Mouse (Mus musculus) testis, postnatal 14 days (tissue): ENCODE data around the gene Gramd1b.

ENCODE experiments used
- DNase-seq: peaks from one replicate; pipeline ENCODE4 v3.0.0; 2021; ENCODE audit warnings: low spot score

Gramd1b gene

GRCm38 (mm10) chr9:40307311-40307710 lies 223.9 kb downstream of the Gramd1b start:
- DNase-seq = no peak

DNA sequence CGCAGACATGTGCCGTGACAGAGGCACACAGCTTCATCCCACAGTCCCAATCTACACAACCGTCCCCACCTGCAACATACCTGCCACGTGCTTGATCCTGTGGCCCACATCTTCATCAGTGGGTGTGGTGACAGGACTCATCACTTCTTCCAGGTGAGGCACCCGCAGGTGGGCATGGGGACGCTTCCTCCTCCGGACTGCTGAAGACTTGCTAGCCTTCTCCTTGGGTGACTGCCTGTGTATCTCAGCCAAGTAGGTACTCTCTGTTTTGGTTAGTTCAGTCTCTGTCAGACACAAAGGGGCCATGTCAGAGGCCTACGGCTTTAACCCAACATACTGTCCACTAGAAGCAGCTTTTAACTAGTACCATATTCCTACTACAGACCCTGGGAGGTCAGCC lies 226.9 kb downstream of the Gramd1b start:
- no peak for DNase-seq

DNA sequence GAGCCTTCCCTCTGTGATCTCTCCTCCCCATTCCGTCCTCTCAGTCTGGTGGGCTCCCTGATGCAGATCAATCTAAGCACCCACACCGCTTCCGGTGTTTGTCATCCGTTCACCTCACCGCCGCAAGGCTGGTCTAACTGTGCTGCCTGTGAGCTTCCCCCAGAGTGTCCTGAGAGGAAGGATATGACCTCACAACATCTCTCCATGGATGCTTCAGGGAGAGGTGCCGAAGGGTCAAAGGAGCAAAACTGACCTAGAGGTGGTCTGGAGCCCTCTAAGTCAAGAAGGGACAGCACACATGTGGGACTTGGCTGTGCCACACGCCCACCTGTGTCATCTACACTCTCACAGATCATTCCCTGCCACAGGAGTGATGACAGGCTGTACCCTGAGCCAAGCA lies 228.8 kb downstream of the Gramd1b start:
- DNase-seq = no peak

DNA sequence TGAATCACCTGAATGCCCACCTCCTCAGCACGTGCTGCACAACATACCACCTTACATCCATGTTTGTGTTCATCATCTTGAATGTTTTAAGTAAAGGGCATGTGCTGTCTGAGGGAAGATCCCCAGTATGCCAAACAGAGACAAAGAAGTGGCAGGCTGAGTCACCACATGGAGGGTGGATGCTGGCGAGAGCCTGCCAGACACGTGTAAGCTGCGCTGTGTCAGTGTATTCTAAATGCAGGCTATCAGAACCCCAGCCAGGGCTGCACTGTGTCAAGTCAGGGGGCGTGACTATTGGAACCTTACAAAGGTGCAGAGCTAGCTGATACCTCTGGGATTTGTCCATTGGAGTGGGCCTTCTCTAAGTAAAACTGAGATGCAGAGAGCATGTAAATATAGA lies 229.7 kb downstream of the Gramd1b start:
- DNase-seq = no peak

- no peak for DNase-seq
Observed at GRCm38 (mm10) chr9:40300018-40300989, 230.9 kb downstream of the Gramd1b start.

DNA sequence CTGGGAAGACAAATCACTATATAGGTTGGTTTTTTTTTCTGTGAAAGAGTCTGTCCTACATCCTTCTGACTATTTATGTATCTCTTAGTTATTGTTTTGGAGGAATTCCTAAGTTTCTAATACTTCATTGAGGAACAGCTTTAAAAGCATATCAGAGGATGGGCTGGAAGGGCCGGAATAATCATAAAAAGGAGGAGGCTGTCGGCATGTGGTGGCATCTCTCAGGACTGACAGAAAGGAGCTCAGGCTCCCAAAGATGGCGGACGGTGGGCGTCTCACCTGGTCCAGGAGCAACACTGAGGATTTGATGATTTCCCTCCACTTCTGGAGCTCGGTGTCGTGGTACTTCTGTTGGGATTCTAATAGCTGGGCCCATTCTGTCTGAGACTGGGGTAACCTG lies 231.9 kb downstream of the Gramd1b start:
- DNase-seq = no peak

- DNase-seq = peak; percentile 72
Observed at GRCm38 (mm10) chr9:40297969-40298368, 233.2 kb downstream of the Gramd1b start.

GRCm38 (mm10) chr9:40296251-40296650 lies 234.9 kb downstream of the Gramd1b start:
- DNase-seq = no peak

DNA sequence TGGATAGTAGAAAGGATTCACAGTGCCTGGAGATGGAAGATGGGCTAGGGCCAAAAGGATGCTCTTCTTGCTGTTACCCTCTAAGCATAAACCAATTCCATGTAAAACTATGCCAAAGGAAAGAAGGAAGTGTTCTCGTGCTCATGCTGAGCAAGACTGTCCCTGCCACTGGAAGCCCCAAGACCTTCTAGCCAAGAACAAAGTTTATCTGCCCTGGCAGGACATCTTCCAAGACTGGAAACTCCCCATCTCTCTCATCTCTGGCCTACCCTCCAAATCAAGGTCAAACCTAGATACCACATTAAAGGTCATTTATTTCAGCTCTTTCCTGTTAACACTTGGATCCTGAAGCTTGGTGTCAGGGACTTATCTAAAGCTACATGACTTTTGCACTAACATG lies 236.3 kb downstream of the Gramd1b start:
- DNase-seq = peak; percentile 51

- no peak for DNase-seq
Observed at GRCm38 (mm10) chr9:40294210-40294609, 237.0 kb downstream of the Gramd1b start.

GRCm38 (mm10) chr9:40293740-40294139 lies 237.4 kb downstream of the Gramd1b start:
- DNase-seq = no peak

GRCm38 (mm10) chr9:40293286-40293685 lies 237.9 kb downstream of the Gramd1b start:
- DNase-seq = no peak

DNA sequence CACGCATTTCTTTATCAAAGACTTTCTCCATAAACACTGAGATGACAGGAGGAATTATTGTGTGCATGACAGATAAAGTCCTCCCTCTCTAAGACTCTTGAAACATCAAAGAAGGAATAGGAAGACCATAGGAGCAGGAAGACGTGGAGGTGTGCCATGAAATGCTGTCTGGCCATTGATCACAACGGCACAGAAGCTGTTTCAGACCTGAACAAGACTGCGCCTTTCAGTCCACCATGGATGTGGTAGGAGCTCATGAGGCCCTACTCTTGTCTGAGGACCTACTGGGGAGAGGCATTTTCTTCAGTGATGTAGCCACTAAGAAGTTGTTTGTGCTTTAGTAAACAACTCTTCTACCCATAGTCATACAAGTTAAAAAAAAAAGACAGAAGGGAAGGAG lies 238.7 kb downstream of the Gramd1b start:
- no peak for DNase-seq

- no peak for DNase-seq
Observed at GRCm38 (mm10) chr9:40282968-40283367, 248.2 kb downstream of the Gramd1b start.

- no peak for DNase-seq
Observed at GRCm38 (mm10) chr9:40279438-40279837, 251.7 kb downstream of the Gramd1b start.

DNA sequence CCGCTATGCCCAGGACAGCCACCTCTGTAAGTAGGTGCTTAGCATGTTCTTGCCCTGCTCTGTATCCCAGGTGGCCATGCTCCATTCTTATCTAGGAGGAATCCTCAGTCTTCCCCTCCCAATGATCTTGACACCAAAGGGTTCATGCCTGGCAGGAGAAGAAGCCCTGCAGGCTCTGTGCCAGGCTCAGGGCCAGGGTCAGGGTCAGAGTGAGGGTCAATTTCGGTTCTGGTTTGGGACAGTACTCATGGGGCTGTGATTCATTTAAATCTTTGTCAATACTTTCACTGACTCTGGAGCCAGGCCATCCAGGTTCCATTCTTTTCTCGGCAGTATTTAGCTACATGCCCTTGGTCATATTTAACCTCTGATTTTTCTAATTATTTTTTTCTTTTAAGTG lies 253.5 kb downstream of the Gramd1b start:
- DNase-seq = no peak

- no peak for DNase-seq
Observed at GRCm38 (mm10) chr9:40275904-40276303, 255.3 kb downstream of the Gramd1b start.

GRCm38 (mm10) chr9:40272822-40273221 lies 258.4 kb downstream of the Gramd1b start:
- no peak for DNase-seq

- DNase-seq = no peak
Observed at GRCm38 (mm10) chr9:40271075-40271474, 260.1 kb downstream of the Gramd1b start.

DNA sequence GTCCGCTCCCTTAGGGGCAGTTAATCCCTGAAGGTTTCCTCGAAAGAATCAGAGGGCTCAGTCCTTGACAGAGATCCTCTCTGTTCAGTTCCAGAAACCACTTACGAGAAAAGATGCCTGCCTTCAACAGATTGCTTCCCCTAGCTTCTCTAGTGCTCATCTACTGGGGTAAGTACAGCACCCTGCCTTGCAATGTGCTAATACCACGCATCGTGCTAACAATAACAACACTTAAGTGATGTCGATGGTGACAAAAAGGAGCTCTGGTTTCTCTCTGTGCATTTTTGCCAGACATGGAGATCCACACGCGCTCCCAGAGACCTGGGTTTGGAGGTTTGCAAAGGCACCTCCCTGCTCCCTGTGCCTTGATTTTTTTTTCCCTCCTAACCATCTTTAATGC lies 261.3 kb downstream of the Gramd1b start:
- DNase-seq = no peak

GRCm38 (mm10) chr9:40269103-40269861 lies 261.9 kb downstream of the Gramd1b start, which contains the start of gene Scn3b:
TSS of gene Scn3b (plus strand) at chr9:40269217.
- peak; percentile 35 for DNase-seq

DNA sequence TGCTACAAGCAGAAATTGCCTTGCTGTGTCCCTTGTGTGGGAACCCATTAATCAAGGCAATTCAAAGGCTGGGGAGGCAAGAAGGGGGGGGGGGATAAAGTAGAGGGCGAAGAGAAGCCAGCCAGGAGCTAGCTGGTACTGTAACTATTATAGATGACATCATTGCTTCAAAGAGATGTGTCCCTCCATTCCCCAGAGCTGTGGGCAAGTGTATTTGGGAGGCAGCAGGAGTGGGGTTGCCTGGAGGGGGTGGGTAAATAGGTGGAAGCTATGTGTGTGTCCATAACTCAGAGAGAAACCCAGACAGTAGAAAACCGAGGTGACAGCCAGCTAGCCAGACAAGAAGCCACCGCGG lies 262.5 kb downstream of the Gramd1b start:
- no peak for DNase-seq
